Mouse (Mus musculus) kidney, adult 2 months (tissue): ENCODE measurements at regions not wholly inside any gene's neighbourhood (a gene's known extent, or its start where the extent isn't known, plus 50 kb on each side); places are given as distances from the start of the nearest gene placed in this dataset.

Source experiments
- DNase-seq: peaks from one replicate; pipeline ENCODE4 v3.0.0; 2021
- H3K27ac ChIP-seq: fragments of 200-500 bp; 2 replicates; pipeline ENCODE4 v1.5.1; 2012; ENCODE audit warnings: low read depth, low read length, control low read depth, inconsistent platforms; ENCODE audit not compliant: insufficient read depth
- H3K27me3 ChIP-seq: fragments of 200-500 bp; replicated peaks from 2 replicates; pipeline ENCODE4 v1.6.1; 2012; ENCODE audit warnings: mild to moderate bottlenecking, moderate library complexity, low read length, inconsistent platforms; ENCODE audit not compliant: control insufficient read depth, insufficient read depth
- H3K36me3 ChIP-seq: fragments of 200-500 bp; 2 replicates; pipeline ENCODE4 v1.6.1; 2012; ENCODE audit warnings: mild to moderate bottlenecking, moderate library complexity, low read length, inconsistent platforms; ENCODE audit not compliant: control insufficient read depth, insufficient read depth
- H3K4me1 ChIP-seq: fragments of 200-500 bp; 2 replicates; pipeline ENCODE4 v1.6.1; 2011; ENCODE audit warnings: low read length; ENCODE audit not compliant: control insufficient read depth, insufficient read depth
- H3K4me3 ChIP-seq: fragments of 200-500 bp; 2 replicates; pipeline ENCODE4 v1.5.1; 2011; ENCODE audit warnings: mild to moderate bottlenecking, low read depth, low read length, control low read depth; ENCODE audit not compliant: insufficient read depth
- CTCF ChIP-seq: fragments of 200-500 bp; conservative IDR thresholded peaks from 2 replicates; pipeline ENCODE4 v1.5.1; 2011; ENCODE audit warnings: low read depth, mild to moderate bottlenecking, control low read depth, low read length, moderate library complexity, mixed read lengths; ENCODE audit not compliant: insufficient read depth, insufficient read length
- POLR2A ChIP-seq: fragments of 200-500 bp; IDR thresholded peaks from one replicate; pipeline ENCODE4 v1.6.1; 2011; ENCODE audit warnings: low read depth, low read length, control low read depth
- WGBS: fragments of 180-500 bp; shearing (Covaris S2); methylation state at CpG from one replicate; pipeline ENCODE4 v1.1.7; 2018; 5-methylcytosine and 5-hydroxymethylcytosine counted together

DNA sequence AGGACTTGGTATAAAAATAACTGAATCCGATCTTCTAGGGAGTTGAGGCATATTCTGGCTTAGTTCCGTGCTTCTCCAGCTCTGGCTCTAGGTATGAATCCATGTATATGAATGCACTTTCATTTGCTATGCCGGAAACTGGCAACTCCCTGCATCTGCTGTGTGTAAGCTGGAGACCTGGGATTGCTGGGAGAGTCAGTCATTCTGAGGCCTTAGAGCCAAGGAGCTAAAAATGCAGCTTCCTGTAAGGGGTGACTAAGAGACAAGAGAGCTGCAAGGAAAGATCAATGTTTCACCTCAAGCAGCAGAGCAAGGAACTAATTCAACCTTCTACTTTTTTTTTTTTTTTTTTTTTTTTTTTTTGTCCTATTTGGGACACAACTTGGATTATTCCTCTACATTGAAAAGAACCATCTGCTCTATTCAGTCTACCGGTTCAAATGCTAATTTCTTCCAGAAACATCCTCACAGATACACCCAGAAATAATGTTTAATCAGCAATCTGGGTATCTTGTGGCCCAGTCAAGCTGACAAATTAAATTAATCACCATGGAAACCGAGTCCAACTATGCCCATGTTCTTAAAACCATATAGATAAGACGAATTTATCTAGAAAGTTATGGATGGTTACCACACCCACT is 292.2 kb upstream of the Map3k7 start:
- TF ChIP-seq POLR2A (no peak), CTCF (no peak)
- no peaks in the 10 kb centered on the region for H3K4me1 ChIP-seq
- DNase-seq: no peak
- H3K4me3 ChIP-seq: no peak overlapping the region
- H3K27me3 ChIP-seq: no peaks in the 10 kb centered on the region
- 79% methylated on average over 6 of the region's 6 CpGs for WGBS
- no peak overlapping the region for H3K27ac ChIP-seq
- no peaks in the 10 kb centered on the region for H3K36me3 ChIP-seq

DNA sequence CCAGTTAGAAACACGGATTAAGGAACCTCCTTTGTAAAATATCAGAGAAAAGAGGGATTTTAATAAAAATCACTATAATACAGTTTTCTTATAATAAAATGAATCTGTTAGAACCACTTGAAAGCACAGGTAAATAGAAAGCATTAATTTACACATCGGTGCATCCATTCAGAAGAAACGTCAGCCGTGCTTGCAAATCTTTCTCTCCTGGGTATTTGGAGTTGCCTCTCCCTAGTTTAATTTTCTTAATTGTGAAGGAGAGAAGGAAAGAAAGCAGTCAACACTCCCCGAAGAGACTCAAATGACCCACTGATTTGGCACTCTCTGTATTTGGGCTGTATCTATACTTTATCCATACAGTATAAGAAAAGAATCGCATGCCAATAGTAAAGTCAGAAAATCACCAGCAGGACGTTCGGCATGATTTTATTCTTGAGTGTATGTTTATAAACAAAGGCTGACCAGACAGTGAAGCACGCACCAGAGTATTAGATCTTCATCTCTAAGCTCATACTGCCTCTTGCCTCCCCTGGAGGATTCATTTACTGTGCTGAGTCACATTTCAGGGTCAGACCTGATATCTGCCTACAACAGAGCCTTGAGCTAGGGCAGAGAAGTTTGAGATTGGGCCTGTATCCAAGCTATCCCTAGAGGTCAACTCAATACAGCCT is 291.6 kb upstream of the Map3k7 start:
- TF ChIP-seq CTCF (no peak), POLR2A (no peak)
- H3K4me1 ChIP-seq: no peaks in the 10 kb centered on the region
- no peak for DNase-seq
- no peaks in the 10 kb centered on the region for H3K27me3 ChIP-seq
- 87% methylated on average over 9 of the region's 9 CpGs for WGBS
- H3K36me3 ChIP-seq: no peaks in the 10 kb centered on the region
- H3K4me3 ChIP-seq: no peak overlapping the region
- no peak overlapping the region for H3K27ac ChIP-seq

DNA sequence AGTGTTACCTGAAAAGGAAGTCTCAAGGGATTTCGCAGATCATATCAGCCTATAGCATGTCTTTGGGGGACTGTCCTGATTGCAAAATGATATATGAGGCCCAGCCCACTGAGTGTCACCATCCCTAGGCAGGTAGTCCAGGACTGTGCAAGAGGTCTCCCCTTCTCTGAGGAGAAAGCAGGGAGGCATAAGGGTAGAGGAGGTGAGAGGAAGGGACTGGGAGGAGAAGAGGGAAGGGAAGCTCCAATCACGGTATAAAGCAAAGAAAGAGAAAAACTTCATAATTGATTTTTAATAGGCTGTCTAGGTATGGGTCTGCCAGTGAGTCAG is 291.1 kb upstream of the Map3k7 start:
- no peak overlapping the region for H3K4me3 ChIP-seq
- H3K27me3 ChIP-seq: no peaks in the 10 kb centered on the region
- no peaks in the 10 kb centered on the region for H3K4me1 ChIP-seq
- no peaks in the 10 kb centered on the region for H3K36me3 ChIP-seq
- no peak overlapping the region for H3K27ac ChIP-seq
- DNase-seq: no peak
- TF ChIP-seq CTCF: no peak
- TF ChIP-seq POLR2A: no peak
- WGBS: 82% methylated on average over 2 of the region's 2 CpGs

DNA sequence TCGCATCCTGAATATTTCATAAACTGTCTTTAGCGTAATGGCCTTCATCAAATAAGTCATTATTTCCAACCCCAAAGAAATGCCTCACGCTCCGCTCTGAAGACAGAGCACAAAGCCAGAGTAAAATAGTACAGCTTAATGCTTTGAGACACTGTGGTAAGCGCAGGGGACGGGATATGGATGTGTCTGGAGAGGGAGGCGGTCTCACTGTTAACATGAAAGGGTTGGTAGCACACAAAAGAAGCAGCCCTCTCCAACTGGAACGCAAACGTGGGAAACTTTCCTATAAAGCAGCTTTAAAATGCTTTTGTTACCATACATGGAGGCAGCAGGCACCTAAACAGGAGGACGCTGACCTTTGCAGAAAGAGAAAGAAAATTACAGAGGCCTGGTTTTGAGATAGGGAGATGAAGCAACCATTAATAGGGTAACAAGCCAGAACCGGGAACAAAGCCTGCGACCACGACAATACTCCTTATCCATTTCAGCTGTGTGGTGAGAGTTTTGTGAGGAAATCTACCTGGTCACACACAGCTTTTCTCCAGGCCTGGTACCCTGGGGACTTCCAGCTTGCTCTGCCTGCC is 284.8 kb upstream of the Map3k7 start:
- no peak for DNase-seq
- Histone ChIP-seq H3K4me3 (no peak overlapping the region), H3K4me1 (no peaks in the 10 kb centered on the region), H3K36me3 (no peaks in the 10 kb centered on the region), H3K27me3 (no peaks in the 10 kb centered on the region), H3K27ac (no peak overlapping the region)
- no peak for TF ChIP-seq POLR2A
- no peak for TF ChIP-seq CTCF
- 89% methylated on average over 13 of the region's 13 CpGs for WGBS

- DNase-seq: no peak
- H3K4me1 ChIP-seq: no peaks in the 10 kb centered on the region
- TF ChIP-seq CTCF (no peak), POLR2A (no peak)
- no peak overlapping the region for H3K4me3 ChIP-seq
- H3K27ac ChIP-seq: no peak overlapping the region
- 83% methylated on average over 2 of the region's 2 CpGs for WGBS
- H3K27me3 ChIP-seq: no peaks in the 10 kb centered on the region
- no peaks in the 10 kb centered on the region for H3K36me3 ChIP-seq
Measured at GRCm38 (mm10) chr4:31680958-31681357, 282.9 kb upstream of the Map3k7 start.

GRCm38 (mm10) chr4:31689083-31689482 is 274.8 kb upstream of the Map3k7 start:
- no peak for DNase-seq
- Histone ChIP-seq H3K27ac (no peak overlapping the region), H3K4me1 (no peaks in the 10 kb centered on the region), H3K27me3 (no peaks in the 10 kb centered on the region), H3K4me3 (no peak overlapping the region), H3K36me3 (no peaks in the 10 kb centered on the region)
- no peak for TF ChIP-seq POLR2A
- TF ChIP-seq CTCF: no peak
- 90% methylated on average over 2 of the region's 2 CpGs for WGBS

DNA sequence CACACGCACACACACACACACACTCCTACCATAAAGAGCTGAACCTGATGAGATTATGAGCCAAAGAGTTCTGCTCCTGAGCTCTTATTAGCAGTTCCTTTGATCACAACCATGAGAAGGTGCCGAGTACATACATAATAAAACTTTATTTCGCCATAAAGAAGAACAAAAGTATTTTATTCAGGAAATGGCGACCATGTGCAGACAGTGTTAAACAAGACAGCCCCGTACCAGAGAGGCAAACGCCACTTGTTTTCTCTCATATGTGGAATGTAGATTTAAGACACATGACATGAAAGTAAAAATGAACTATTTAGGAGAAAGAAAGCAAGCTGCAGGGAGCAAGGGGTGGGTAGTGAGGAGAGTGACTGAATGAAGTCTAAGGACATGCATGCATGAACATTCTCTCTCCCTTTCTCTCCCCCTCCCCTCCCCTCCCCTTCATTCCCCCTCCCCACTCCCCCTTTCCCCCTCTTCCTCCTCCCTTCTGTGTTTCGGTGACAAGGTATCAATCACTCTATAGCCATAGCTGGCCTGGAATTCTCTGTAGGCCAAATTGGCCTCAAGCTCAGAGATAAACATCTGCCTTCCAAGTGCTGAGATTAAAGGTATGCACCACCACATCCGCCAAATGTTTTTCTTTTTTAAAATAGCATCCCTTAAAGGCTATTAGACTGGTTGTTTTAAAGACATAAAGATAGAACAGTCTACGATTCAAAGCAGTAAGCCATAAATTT is 266.0 kb upstream of the Map3k7 start:
- WGBS: 44% methylated on average over 9 of the region's 9 CpGs
- no peak overlapping the region for H3K4me3 ChIP-seq
- H3K27me3 ChIP-seq: no peaks in the 10 kb centered on the region
- no peak for DNase-seq
- TF ChIP-seq CTCF (no peak), POLR2A (no peak)
- no peak overlapping the region for H3K27ac ChIP-seq
- H3K4me1 ChIP-seq: no peaks in the 10 kb centered on the region
- H3K36me3 ChIP-seq: no peaks in the 10 kb centered on the region
